Mouse (Mus musculus): Measurements from ENCODE around the gene Slc16a3. TPM values are rescaled to one million over a fixed set of nuclear protein-coding genes. Genes with fewer than 3 reads are reported as not detected.

Slc16a3 gene
- polyA plus RNA-seq (2012; fragmentation: generic; extraction: Trizol): 1 to 10 TPM in 1 of 2 experiments, under 1 TPM in 1; 0.98 to 1.5 TPM

DNA sequence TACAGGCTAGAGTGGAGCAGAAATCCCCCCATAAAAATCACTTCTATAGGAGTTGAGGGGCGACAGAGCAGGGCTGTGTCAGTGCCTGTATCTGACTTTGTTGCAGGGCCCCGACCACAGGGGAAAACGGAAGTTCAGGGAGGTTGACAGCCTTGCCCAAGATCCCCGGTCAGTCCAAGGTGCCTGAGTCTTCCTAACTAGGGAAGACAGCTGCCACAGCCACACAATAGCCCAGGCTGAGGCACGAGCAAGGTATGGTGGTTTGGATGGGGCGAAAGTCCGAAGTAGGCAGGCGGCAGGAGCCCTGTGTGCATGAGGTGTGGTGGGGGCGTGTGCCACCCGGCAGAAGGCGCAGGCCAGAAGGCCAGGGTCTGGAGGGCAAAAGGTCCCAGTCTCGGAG, at the start of gene Slc16a3:
Gene Slc16a3 (plus strand): TSS at position 153 of the 400 bp plus-strand sequence.

DNA sequence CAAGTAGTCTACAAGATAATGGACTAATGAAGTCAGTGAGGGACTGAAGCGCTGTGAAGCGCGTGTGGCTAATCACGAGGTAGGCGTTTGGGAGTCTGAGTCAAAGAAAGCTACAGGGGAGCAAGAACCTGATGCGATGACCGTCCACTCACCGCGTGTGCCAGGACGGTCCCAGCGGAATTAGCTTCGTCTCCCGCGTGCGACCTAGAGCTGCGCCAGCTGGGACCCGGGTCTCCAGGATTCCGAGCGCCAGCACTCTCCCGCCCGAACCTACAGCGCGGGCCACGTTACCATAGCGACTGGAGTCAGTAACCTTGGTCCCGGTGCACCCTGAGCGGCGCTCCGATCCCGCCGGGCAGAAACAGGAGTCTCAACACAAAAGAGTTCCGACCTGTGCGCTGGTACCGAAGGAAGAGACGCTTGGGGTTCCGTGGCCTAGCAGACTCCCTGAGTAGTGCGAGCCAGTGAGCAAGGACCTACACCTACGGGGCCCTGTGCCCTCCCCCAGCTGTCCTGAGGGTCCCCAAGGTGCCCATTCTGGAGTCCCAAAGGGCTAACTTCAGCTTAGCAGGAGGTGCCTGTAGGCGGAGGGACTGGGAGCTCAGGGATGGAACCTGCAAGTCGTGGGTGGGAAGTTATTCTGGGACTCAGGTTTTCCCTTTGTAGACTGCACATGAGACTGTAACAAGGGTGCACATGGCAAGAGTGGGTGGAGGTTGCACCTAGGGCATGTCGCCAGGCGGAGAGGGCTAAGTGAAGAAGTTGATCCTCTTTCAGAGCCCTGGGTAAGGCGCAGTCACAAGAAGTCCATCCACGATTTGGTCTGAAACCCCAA, 15.5 kb upstream of the Slc16a3 start, which contains the start of gene Ccdc57:
Gene Ccdc57 (minus strand): TSS at position 309 of the 835 bp plus-strand sequence.

GRCm38 (mm10) chr11:120990951-120991526, 42.8 kb downstream of the Slc16a3 start, which contains the start of gene Csnk1d:
Gene Csnk1d, minus strand, starts transcription at chr11:120991330.

Other genes starting within 250 kb of the Slc16a3 start
- gene Cenpx, start 234.7 kb upstream of the Slc16a3 start, polyA plus RNA-seq (2012; fragmentation: generic; extraction: Trizol): 100 to 1,000 TPM in 1 of 2 experiments, 10 to 100 TPM in 1; 82.4 to 151 TPM
- 10 to 100 TPM; 13.4 to 31.9 TPM for gene Lrrc45, start 234.6 kb upstream of the Slc16a3 start, polyA plus RNA-seq (2012; fragmentation: generic; extraction: Trizol)
- 10 to 100 TPM in 1 of 2 experiments, under 1 TPM in 1; 0.85 to 12.5 TPM for gene Rac3, start 227.0 kb upstream of the Slc16a3 start, polyA plus RNA-seq (2012; fragmentation: generic; extraction: Trizol)
- gene Dcxr, start 221.2 kb upstream of the Slc16a3 start, polyA plus RNA-seq (2012; fragmentation: generic; extraction: Trizol): 100 to 1,000 TPM; 170 to 223 TPM
- gene Cbr2, start 216.4 kb upstream of the Slc16a3 start, polyA plus RNA-seq (2012; fragmentation: generic; extraction: Trizol): 1,000 to 10,000 TPM in 1 of 2 experiments, 100 to 1,000 TPM in 1; 150 to 1,096 TPM
- 1,000 to 10,000 TPM in 1 of 2 experiments, 10 to 100 TPM in 1; 83.4 to 2,207 TPM for gene Hmga1b, start 185.7 kb upstream of the Slc16a3 start, polyA plus RNA-seq (2012; fragmentation: generic; extraction: Trizol)
- gene Rfng, start 164.3 kb upstream of the Slc16a3 start, polyA plus RNA-seq (2012; fragmentation: generic; extraction: Trizol): 10 to 100 TPM; 36.7 to 58.4 TPM
- gene Gps1, start 164.2 kb upstream of the Slc16a3 start, polyA plus RNA-seq (2012; fragmentation: generic; extraction: Trizol): 100 to 1,000 TPM; 221 to 278 TPM
- 10 to 100 TPM; 56.8 to 85.8 TPM for gene Dus1l, start 152.1 kb upstream of the Slc16a3 start, polyA plus RNA-seq (2012; fragmentation: generic; extraction: Trizol)
- 100 to 1,000 TPM; 217 to 230 TPM for gene Fasn, start 123.9 kb upstream of the Slc16a3 start, polyA plus RNA-seq (2012; fragmentation: generic; extraction: Trizol)
- gene Ccdc57, start 15.6 kb upstream of the Slc16a3 start, polyA plus RNA-seq (2012; fragmentation: generic; extraction: Trizol): 1 to 10 TPM; 1.1 to 5.6 TPM
- gene Csnk1d, start 42.9 kb downstream of the Slc16a3 start, polyA plus RNA-seq (2012; fragmentation: generic; extraction: Trizol): 100 to 1,000 TPM in 1 of 2 experiments, 10 to 100 TPM in 1; 48.0 to 125 TPM
- gene Cd7, start 90.9 kb downstream of the Slc16a3 start, polyA plus RNA-seq (2012; fragmentation: generic; extraction: Trizol): under 1 TPM in 1 of 2 experiments, not detected in 1; 0.06 TPM
- gene Sectm1b, start 115.1 kb downstream of the Slc16a3 start, polyA plus RNA-seq (2012; fragmentation: generic; extraction: Trizol): not detected
- gene Sectm1a, start 132.7 kb downstream of the Slc16a3 start, polyA plus RNA-seq (2012; fragmentation: generic; extraction: Trizol): under 1 TPM in 1 of 2 experiments, not detected in 1; 0.07 TPM
- under 1 TPM in 1 of 2 experiments, not detected in 1; 0.02 TPM for gene Tex19.2, start 170.2 kb downstream of the Slc16a3 start, polyA plus RNA-seq (2012; fragmentation: generic; extraction: Trizol)
- gene Tex19.1, start 197.7 kb downstream of the Slc16a3 start, polyA plus RNA-seq (2012; fragmentation: generic; extraction: Trizol): not detected
- not detected for gene Uts2r, start 211.8 kb downstream of the Slc16a3 start, polyA plus RNA-seq (2012; fragmentation: generic; extraction: Trizol)

All from C3H10T1/2 (cell line).